Mouse (Mus musculus): ENCODE data around the gene Mak. TPM values are rescaled to one million over a fixed set of nuclear protein-coding genes. Genes with fewer than 3 reads are reported as not detected.

Gene Mak
- total RNA-seq (2018; cell fraction: chromatin; rRNA removed) = 1 to 10 TPM in 18 of 26 experiments, under 1 TPM in 7, not detected in 1; 0.46 to 4.7 (median 1.7) TPM
- total RNA-seq (2018; cell fraction: cytosol; rRNA removed) = 1 to 10 TPM in 18 of 26 experiments, under 1 TPM in 8; 0.43 to 2.3 (median 1.2) TPM
- total RNA-seq (2018; cell fraction: nucleus; rRNA removed) = 1 to 10 TPM in 23 of 26 experiments, under 1 TPM in 3; 0.34 to 5.8 (median 2.9) TPM
- polyA plus RNA-seq (2018) = 0.63 to 2.3 TPM (median 1.2 TPM) in 3 replicates

DNA sequence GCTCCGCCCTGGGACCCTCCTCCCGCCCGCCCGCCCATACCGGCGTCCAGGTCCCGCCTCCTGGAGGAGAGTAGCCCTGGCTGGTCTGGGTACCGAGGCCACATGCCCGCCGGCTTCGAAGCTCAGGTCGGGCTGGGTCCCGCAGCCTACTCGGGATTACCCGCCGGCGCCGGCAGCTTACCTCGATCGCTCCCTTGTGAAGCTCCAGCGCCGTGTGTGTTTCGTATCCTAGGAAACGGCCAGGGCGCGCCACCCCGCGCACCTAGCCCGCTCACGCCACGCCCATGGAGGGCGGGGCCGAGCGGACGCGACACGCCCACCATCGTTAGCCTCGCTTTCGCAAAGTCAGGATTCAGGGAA is at the start of gene Mak:
Gene Mak (minus strand): TSS at position 286 of the 360 bp plus-strand sequence.
- H3K27ac ChIP-seq = no peak within 1 kb of the TSS
- no peaks in the 10 kb centered on the region for H3K79me2 ChIP-seq (ENCODE audit: inconsistent target)
- WGBS (ENCODE audit: missing documents) = 3% methylated on average over 31 of the region's 40 CpGs
- H3K4me3 ChIP-seq (ENCODE audit: inconsistent target) = no peak within 1 kb of the TSS
- H3K36me3 ChIP-seq (ENCODE audit: inconsistent target) = no peaks in the 10 kb centered on the region

DNA sequence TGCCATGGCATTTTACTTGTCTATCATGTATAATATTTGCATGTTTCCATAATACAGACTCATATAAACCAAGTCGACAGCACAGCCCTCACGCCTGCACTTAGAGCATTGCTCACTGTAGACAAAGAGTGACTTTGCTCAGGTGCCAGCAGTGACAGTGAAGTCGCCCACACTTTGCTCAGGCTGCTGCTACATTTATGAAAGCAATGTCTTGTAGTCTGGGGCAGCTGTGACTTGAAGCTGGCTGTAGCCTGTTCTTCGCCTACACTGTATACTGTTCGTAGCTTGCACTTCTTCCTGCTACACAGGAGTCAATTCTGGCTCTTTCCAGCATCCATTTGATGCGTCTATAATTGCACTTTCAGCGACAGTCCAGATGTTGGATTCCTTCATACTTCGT is 49.6 kb upstream of the Mak start:
- Histone ChIP-seq H3K27ac (no peak overlapping the region), H3K36me3 (ENCODE audit: inconsistent target) (no peaks in the 10 kb centered on the region), H3K4me3 (ENCODE audit: inconsistent target) (no peak overlapping the region), H3K79me2 (ENCODE audit: inconsistent target) (no peaks in the 10 kb centered on the region)
- 96% methylated on average over 8 of the region's 8 CpGs for WGBS (ENCODE audit: missing documents)

DNA sequence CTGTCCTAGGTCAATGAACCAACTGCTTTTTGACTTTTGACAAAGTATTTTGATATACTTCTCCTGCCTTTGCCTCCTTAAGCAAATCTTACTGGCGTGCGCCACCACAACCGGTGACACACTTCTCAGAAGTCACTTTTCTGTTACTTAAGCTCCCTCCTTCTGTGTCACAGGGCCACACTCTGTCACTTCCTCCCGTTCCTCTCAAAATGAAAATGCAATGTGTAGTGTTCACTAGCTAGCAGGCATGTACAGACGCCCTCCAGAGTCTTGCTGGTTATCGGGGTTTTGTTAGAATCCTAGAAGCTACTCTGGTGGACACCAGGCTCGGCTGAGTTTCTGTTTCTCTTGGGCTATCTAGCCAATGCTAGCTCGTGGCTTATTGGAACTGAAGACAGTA is 48.8 kb upstream of the Mak start:
- no peak overlapping the region for H3K4me3 ChIP-seq (ENCODE audit: inconsistent target)
- H3K27ac ChIP-seq = no peak overlapping the region
- H3K79me2 ChIP-seq (ENCODE audit: inconsistent target) = no peaks in the 10 kb centered on the region
- no peaks in the 10 kb centered on the region for H3K36me3 ChIP-seq (ENCODE audit: inconsistent target)
- WGBS (ENCODE audit: missing documents) = 9% methylated on average over 8 of the region's 8 CpGs

DNA sequence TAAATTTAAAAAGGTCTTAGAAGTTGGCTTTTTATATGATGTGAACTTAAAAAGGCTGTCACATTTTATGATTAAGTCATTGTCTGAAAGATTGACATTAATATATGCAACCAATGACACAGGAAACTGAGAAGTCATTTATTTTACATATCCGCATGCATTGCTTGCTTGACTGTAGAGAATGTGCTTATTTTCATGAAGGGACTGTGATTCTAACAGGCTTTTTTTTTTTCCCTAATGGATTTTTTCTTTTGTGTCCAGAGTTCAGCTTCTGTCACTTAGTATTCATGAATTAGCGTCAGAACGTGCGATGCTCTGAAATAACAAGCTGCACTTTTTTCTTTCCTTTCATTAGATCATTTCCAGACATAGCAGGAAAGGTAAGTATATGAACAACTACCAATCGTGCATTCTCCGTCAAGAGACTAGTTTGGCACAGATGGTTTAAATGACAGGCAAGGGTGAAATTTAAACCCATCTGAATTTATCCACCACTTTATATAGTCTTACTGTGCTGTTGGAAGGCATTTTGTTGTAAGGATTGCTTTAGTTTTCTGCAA is 44.2 kb upstream of the Mak start:
- Histone ChIP-seq H3K27ac (no peak overlapping the region), H3K79me2 (ENCODE audit: inconsistent target) (no peaks in the 10 kb centered on the region), H3K36me3 (ENCODE audit: inconsistent target) (no peaks in the 10 kb centered on the region), H3K4me3 (ENCODE audit: inconsistent target) (no peak overlapping the region)
- 89% methylated on average over 6 of the region's 6 CpGs for WGBS (ENCODE audit: missing documents)

DNA sequence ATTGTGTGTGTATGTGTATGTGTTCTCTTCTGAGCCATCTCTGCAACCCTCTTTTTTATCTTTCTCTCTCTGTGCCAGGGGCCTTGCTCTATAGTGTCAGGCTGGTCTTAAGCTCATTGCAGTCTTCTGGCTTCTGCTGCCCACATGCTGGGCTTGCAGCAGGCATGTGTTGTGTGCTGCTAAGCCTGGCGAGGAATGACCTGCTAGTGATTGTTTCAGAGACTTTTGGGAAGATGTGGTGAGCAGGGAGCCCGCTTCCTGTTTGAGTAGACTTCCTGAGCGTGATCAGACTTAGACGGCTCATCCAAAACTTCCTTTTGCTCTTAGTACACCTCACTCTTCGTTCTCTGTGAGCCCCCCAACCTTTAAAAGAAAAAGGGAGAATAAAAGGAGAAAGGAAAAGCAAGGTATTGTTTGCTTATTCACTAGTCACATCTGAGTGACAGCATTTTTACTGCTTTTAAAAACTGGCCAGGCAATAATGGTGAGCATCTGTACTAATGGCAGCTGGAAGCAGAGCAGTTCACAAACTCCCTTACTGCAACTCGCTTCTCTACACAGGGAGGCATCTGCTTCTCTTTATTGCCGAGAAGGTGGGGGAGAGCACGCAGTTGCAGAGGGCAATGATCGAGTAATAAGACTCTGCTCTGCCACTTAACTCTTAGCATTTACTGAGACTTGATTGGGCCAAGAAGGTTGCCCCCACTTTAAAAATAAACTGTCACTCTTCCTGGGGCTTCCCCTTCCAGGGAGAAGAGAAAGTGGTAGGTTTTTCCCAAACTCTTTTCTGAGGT is 39.8 kb upstream of the Mak start:
- WGBS (ENCODE audit: missing documents) = 5% methylated on average over 9 of the region's 9 CpGs
- no peaks in the 10 kb centered on the region for H3K36me3 ChIP-seq (ENCODE audit: inconsistent target)
- H3K79me2 ChIP-seq (ENCODE audit: inconsistent target) = no peaks in the 10 kb centered on the region
- no peak overlapping the region for H3K4me3 ChIP-seq (ENCODE audit: inconsistent target)
- H3K27ac ChIP-seq = no peak overlapping the region

DNA sequence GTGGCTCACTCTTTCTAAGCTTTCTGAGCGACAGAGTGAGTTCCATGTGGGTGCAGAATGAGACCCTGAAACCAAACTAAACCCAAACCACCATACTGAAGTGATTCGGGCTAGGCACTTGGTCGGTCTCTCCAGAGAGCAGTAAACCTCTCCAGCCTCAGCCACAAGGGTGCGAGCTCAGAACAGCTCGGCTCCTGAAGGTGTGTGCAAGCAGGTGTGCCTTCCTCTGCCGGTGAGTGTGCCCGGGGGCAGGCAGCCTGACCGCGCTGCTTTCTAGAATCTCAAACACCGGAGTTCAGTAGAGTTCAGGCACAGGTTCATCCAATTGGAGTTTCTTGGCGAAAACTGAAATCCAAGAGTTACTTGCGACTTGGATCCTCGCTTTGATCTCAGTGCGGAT is 34.4 kb upstream of the Mak start, which contains the start of gene Sycp2l:
Gene Sycp2l (plus strand): TSS at position 368 of the 400 bp plus-strand sequence.
- WGBS (ENCODE audit: missing documents) = 30% methylated on average over 14 of the region's 14 CpGs
- Histone ChIP-seq H3K4me3 (ENCODE audit: inconsistent target) (no peak within 1 kb of the TSS), H3K36me3 (ENCODE audit: inconsistent target) (no peaks in the 10 kb centered on the region), H3K27ac (no peak within 1 kb of the TSS), H3K79me2 (ENCODE audit: inconsistent target) (no peaks in the 10 kb centered on the region)

DNA sequence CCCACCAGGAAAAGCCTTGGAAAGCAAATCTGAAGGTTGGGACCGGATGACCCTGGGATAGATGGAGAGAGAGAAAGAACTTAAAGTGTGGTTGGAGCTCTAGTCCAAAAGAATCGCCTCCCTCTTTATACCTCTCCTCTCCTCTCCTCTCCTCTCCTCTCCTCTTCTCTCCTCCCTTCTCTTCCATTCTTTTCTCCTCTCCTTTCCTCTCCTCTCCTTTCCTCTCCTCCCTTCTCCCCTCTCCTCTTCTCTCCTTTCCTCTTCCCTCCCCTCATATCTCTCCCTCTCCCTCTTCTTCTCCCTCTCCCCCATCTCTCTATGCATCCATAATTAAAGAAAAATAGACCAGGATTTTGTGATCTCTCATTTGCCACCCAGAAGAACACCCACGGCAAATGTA is 31.4 kb upstream of the Mak start, which contains the start of gene Gcm2:
Gene Gcm2 (minus strand): TSS at position 101 of the 400 bp plus-strand sequence.
- no peak within 1 kb of the TSS for H3K4me3 ChIP-seq (ENCODE audit: inconsistent target)
- WGBS (ENCODE audit: missing documents) = 88% methylated on average over 2 of the region's 3 CpGs

DNA sequence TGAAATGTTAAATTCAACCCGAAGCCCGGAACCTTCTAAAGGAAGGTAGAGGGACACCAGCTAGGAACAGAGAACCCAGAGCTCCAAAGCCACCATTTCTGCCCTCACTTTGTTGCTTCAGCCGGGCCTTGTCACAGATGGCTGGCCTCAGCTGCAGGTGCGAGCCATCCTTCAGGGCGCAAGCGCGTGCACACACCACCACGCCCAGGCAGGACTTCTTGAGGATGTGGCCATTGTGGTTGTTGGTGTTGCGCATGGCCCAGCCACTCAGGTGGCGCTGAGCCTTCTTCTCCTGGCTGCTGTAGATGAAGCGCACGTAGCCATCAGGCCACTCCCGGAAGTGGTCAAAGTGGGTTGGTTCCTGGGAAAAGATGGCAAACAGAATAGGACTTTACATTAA is 26.0 kb upstream of the Mak start:
- Histone ChIP-seq H3K4me3 (ENCODE audit: inconsistent target) (no peak overlapping the region), H3K79me2 (ENCODE audit: inconsistent target) (no peaks in the 10 kb centered on the region), H3K36me3 (ENCODE audit: inconsistent target) (no peaks in the 10 kb centered on the region), H3K27ac (no peak overlapping the region)
- WGBS (ENCODE audit: missing documents) = 90% methylated on average over 13 of the region's 13 CpGs

More for the DNA sequence above, 31.4 kb upstream of the Mak start, which contains the start of gene Gcm2:
- no peak within 1 kb of the TSS for H3K27ac ChIP-seq
- H3K36me3 ChIP-seq (ENCODE audit: inconsistent target) = no peaks in the 10 kb centered on the region
- no peaks in the 10 kb centered on the region for H3K79me2 ChIP-seq (ENCODE audit: inconsistent target)

DNA sequence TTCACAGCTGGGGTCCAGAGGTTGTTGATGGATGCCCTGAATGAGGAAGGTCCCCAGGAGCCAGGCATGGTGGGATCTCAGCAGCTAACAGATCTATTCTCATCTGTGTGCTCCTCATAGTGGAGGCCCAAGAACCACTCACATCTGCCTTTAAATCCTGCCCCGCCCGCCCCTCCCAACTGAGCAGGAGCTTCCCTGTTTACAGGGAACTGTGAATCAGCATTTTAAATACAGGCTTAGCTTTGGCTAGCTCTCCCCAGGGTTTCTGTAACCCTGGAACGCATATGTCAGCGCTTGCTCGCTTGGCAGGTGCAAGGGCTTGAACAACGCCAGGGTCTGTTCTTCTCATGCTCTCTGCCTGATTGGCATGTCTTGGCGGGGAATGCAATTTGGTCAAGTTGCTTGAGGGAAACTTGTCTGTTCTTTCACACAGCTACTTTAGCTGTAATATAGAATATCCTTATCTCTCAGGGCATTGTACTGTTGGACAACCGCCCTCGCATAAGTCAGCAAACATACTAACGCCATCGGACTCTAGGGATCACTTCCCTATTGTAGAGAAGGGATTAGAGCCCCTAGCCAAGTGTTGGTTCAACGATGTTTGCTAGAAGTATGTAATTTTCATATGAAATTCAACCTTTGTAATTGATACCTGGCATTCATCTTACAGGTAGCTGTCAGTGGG is 24.5 kb upstream of the Mak start:
- Histone ChIP-seq H3K4me3 (ENCODE audit: inconsistent target) (no peak overlapping the region), H3K36me3 (ENCODE audit: inconsistent target) (no peaks in the 10 kb centered on the region), H3K79me2 (ENCODE audit: inconsistent target) (no peaks in the 10 kb centered on the region), H3K27ac (no peak overlapping the region)
- WGBS (ENCODE audit: missing documents) = 77% methylated on average over 12 of the region's 12 CpGs

DNA sequence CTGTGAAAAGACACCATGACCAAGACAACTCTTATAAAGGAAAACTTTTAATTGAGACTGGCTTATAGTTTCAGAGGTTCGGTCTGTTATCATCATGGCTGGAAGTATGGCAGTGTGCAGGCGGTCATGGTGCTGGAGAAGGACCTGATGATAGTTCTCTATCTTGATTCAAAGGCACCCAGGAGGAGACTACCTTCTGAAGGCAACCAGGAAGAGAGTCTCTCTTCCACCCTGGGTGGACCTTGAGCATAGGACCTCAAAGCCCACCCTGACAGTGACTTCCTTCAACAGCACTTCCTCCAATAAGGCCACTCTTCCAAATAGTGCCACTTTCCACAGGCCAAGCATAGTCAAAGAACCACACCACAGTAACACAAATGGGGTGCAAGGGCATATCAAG is 20.5 kb upstream of the Mak start:
- Histone ChIP-seq H3K27ac (no peak overlapping the region), H3K79me2 (ENCODE audit: inconsistent target) (no peaks in the 10 kb centered on the region), H3K36me3 (ENCODE audit: inconsistent target) (no peaks in the 10 kb centered on the region), H3K4me3 (ENCODE audit: inconsistent target) (no peak overlapping the region)
- 97% methylated on average over 2 of the region's 2 CpGs for WGBS (ENCODE audit: missing documents)

DNA sequence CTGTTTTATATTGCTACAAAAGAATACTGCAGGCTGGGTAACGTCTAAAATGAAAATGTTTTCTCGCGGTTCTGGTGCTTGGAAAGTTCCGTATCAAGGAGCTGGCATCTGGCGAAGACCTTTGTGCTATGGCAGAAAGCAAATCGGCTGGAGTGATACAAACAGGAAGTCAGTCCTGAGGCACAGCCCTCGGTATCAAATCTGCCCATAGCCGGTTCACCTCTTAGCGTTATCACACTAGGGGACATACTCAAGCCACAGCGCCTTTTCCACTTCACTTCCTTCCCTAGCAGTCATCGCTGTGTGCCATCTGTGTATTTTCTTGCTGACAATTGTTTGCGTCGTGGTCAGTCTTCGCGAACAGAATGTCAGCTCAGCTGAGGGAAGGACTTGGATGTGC is 18.8 kb upstream of the Mak start:
- WGBS (ENCODE audit: missing documents) = 55% methylated on average over 15 of the region's 15 CpGs
- H3K27ac ChIP-seq = no peak overlapping the region
- no peak overlapping the region for H3K4me3 ChIP-seq (ENCODE audit: inconsistent target)
- no peaks in the 10 kb centered on the region for H3K79me2 ChIP-seq (ENCODE audit: inconsistent target)
- no peaks in the 10 kb centered on the region for H3K36me3 ChIP-seq (ENCODE audit: inconsistent target)

DNA sequence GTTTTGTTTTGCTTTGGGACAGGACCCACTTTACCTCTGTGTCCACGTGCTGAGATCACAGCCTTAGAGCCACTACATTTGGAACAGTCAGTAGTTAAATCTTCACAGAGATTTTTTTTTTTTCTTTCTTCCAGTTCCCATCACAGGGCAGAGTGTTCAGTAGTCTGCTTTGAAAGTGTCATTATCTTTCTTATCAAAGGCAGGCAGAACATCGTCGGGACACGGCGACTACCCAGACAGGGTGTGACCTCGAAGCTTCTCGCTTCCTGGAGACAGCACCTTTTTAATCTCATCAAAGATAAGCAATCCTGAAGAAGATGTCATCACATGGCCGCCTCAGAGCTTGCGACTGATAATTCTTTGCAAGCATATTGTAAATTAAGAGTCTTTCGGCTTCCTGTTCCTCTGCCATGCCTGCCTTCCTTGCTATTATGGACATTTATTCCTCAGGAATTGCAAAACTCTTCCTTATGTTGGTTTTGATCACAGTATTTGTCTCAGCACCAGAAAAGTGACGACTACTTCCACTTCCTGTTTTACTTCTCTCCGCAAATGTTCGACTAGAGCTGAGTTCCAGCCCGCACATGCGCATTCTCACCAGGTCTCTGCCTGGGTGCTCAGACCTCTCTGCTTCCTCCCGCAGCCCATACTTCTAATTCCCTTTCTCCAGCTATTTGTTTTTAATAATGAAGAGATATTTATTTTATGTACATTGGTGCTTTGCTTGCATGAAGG is 18.0 kb upstream of the Mak start:
- no peaks in the 10 kb centered on the region for H3K36me3 ChIP-seq (ENCODE audit: inconsistent target)
- H3K27ac ChIP-seq = no peak overlapping the region; the same call in 1 of the 2 replicates
- no peak overlapping the region for H3K4me3 ChIP-seq (ENCODE audit: inconsistent target)
- no peaks in the 10 kb centered on the region for H3K79me2 ChIP-seq (ENCODE audit: inconsistent target)
- WGBS (ENCODE audit: missing documents) = 32% methylated on average over 16 of the region's 16 CpGs

DNA sequence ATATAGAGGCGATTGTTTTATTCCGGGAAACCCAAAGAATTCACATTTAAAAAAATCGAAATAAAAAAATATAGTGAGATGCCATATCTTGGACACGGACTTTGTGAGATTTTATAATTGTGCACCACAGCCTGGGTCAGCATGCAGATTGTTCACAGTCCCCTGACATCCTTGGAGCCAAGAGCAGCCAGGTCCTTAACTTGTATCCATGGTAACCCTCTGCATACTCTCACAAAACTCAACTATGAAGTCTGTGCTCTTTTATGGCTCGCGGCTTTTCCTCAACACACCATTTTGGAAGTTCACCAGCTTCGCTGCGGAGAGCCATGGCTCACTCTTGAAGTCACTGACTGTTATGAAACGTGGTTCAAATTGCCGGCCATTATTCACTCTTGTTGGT is 14.7 kb upstream of the Mak start:
- no peaks in the 10 kb centered on the region for H3K36me3 ChIP-seq (ENCODE audit: inconsistent target)
- 87% methylated on average over 10 of the region's 10 CpGs for WGBS (ENCODE audit: missing documents)
- no peak overlapping the region for H3K27ac ChIP-seq
- H3K4me3 ChIP-seq (ENCODE audit: inconsistent target) = no peak overlapping the region
- no peaks in the 10 kb centered on the region for H3K79me2 ChIP-seq (ENCODE audit: inconsistent target)

DNA sequence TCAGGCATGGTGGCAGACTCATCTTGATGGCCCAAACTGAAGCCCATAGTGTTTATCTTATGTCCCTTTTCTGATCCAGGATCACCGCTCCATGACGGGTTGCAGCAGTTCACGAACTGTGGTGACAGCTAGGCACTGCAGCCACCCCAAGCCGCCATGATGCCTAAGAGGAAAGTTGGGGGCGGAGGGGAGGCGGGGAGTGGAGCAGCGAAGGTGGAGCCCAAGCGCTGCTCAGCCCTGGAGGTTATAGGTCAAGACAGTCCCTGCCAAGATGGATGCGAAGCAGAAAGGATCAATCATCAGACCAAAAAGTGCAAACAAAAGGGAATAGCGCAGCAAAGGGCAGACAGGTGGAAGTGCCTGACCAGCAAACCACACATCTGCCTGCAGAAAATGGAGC is 11.8 kb upstream of the Mak start:
- Histone ChIP-seq H3K4me3 (ENCODE audit: inconsistent target) (no peak overlapping the region), H3K27ac (no peak overlapping the region), H3K36me3 (ENCODE audit: inconsistent target) (no peaks in the 10 kb centered on the region), H3K79me2 (ENCODE audit: inconsistent target) (no peaks in the 10 kb centered on the region)
- 60% methylated on average over 10 of the region's 10 CpGs for WGBS (ENCODE audit: missing documents)

Measured in macrophage (primary cell).